Mouse (Mus musculus): ENCODE data around the gene Epb41l4b.
A peak's percentile ranks its signal among the peaks of the same experiment; 100 is the strongest.

Gene Epb41l4b

GRCm38 (mm10) chr4:57143026-57143937, at the start of gene Epb41l4b:
Gene Epb41l4b, minus strand, starts transcription at chr4:57143437.
- DNase-seq (ENCODE audit: extremely low spot score): peak; percentile 81

GRCm38 (mm10) chr4:57191543-57192283, 48.5 kb upstream of the Epb41l4b start:
- DNase-seq (ENCODE audit: extremely low spot score): no peak

- no peak for DNase-seq (ENCODE audit: extremely low spot score)
These were observed 46.6 kb upstream of the Epb41l4b start for GRCm38 (mm10) chr4:57189881-57190280.

GRCm38 (mm10) chr4:57186035-57186434, 42.8 kb upstream of the Epb41l4b start:
- peak; percentile 58 for DNase-seq (ENCODE audit: extremely low spot score)

GRCm38 (mm10) chr4:57185462-57185861, 42.2 kb upstream of the Epb41l4b start:
- peak; percentile 14 for DNase-seq (ENCODE audit: extremely low spot score)

GRCm38 (mm10) chr4:57183493-57183892, 40.3 kb upstream of the Epb41l4b start:
- DNase-seq (ENCODE audit: extremely low spot score): no peak

- no peak for DNase-seq (ENCODE audit: extremely low spot score)
These were observed 38.3 kb upstream of the Epb41l4b start for GRCm38 (mm10) chr4:57181538-57181937.

- no peak for DNase-seq (ENCODE audit: extremely low spot score)
These were observed 35.6 kb upstream of the Epb41l4b start for GRCm38 (mm10) chr4:57178881-57179280.

- DNase-seq (ENCODE audit: extremely low spot score): no peak
These were observed 32.1 kb upstream of the Epb41l4b start for GRCm38 (mm10) chr4:57175329-57175728.

- no peak for DNase-seq (ENCODE audit: extremely low spot score)
These were observed 29.6 kb upstream of the Epb41l4b start for GRCm38 (mm10) chr4:57172861-57173260.

GRCm38 (mm10) chr4:57171817-57172216, 28.6 kb upstream of the Epb41l4b start:
- no peak for DNase-seq (ENCODE audit: extremely low spot score)

GRCm38 (mm10) chr4:57168680-57169079, 25.4 kb upstream of the Epb41l4b start:
- no peak for DNase-seq (ENCODE audit: extremely low spot score)

- no peak for DNase-seq (ENCODE audit: extremely low spot score)
These were observed 25.0 kb upstream of the Epb41l4b start for GRCm38 (mm10) chr4:57168277-57168676.

GRCm38 (mm10) chr4:57166922-57167870, 24.0 kb upstream of the Epb41l4b start:
- peak; percentile 42 for DNase-seq (ENCODE audit: extremely low spot score)

- no peak for DNase-seq (ENCODE audit: extremely low spot score)
These were observed 22.4 kb upstream of the Epb41l4b start for GRCm38 (mm10) chr4:57165654-57166053.

- DNase-seq (ENCODE audit: extremely low spot score): no peak
These were observed 21.5 kb upstream of the Epb41l4b start for GRCm38 (mm10) chr4:57164578-57165210.

- DNase-seq (ENCODE audit: extremely low spot score): no peak
These were observed 19.8 kb upstream of the Epb41l4b start for GRCm38 (mm10) chr4:57162789-57163722.

- no peak for DNase-seq (ENCODE audit: extremely low spot score)
These were observed 17.3 kb upstream of the Epb41l4b start for GRCm38 (mm10) chr4:57160571-57160970.

- no peak for DNase-seq (ENCODE audit: extremely low spot score)
These were observed 13.4 kb upstream of the Epb41l4b start for GRCm38 (mm10) chr4:57156549-57157169.

- DNase-seq (ENCODE audit: extremely low spot score): peak; percentile 47
These were observed 10.6 kb upstream of the Epb41l4b start for GRCm38 (mm10) chr4:57153838-57154237.

All from embryo, embryonic 9.5 days (tissue).